Mouse (Mus musculus) liver, embryonic 18 days (tissue): ENCODE results near the gene Fam57a. TPM values are rescaled to one million over a fixed set of nuclear protein-coding genes. Genes with fewer than 3 reads are reported as not detected.

Experiments used
- polyA plus RNA-seq: library from polyadenylated mRNA; depleted of rRNA; stranded (reverse); fragments of >200 nt; gene quantifications from 2 replicates; pipeline ENCODE4 v1.2.3, GENCODE M21; 2012; rRNA removed

Fam57a gene
- 3.9 and 4.3 TPM in 2 replicates for polyA plus RNA-seq

GRCm38 (mm10) chr11:76179495-76180145 lies at the start of gene Fam57a, which contains the start of gene Vps53:
TSS of gene Fam57a (plus strand) at chr11:76179671.
TSS of gene Vps53 (minus strand) at chr11:76179647.

GRCm38 (mm10) chr11:76217390-76217800 lies 37.9 kb downstream of the Fam57a start, which contains the start of the genes Dbil5 and Gemin4:
TSS of gene Dbil5 (plus strand) at chr11:76217608.
TSS of gene Gemin4 (minus strand) at chr11:76217664.

GRCm38 (mm10) chr11:76242901-76243810 lies 63.7 kb downstream of the Fam57a start, which contains the start of the genes Mrm3 and Glod4:
TSS of gene Mrm3 (plus strand) at chr11:76243715.
TSS of gene Glod4 (minus strand) at chr11:76243725.

Other genes with a start within 250 kb of the Fam57a start
- gene Rph3al, start 241.2 kb upstream of the Fam57a start, polyA plus RNA-seq = 1.0 and 1.1 TPM in 2 replicates
- 0.03 TPM in 1 of 2 replicates, not detected in the other for gene 1700016K19Rik, start 179.8 kb upstream of the Fam57a start, polyA plus RNA-seq
- gene Rflnb, start 151.9 kb upstream of the Fam57a start, polyA plus RNA-seq = 4.6 and 5.9 TPM in 2 replicates
- gene Vps53, start within 50 bp of the Fam57a start, polyA plus RNA-seq = 11.3 and 12.2 TPM in 2 replicates
- gene Dbil5, start 37.9 kb downstream of the Fam57a start, polyA plus RNA-seq = 0.24 and 0.58 TPM in 2 replicates
- 3.9 and 4.7 TPM in 2 replicates for gene Gemin4, start 38.0 kb downstream of the Fam57a start, polyA plus RNA-seq
- gene Mrm3, start 64.0 kb downstream of the Fam57a start, polyA plus RNA-seq = 7.3 and 8.3 TPM in 2 replicates
- gene Glod4, start 64.1 kb downstream of the Fam57a start, polyA plus RNA-seq = 20.2 and 20.6 TPM in 2 replicates
- gene Nxn, start 219.5 kb downstream of the Fam57a start, polyA plus RNA-seq = 2.6 TPM in 2 replicates
- 8.6 and 9.3 TPM in 2 replicates for gene Timm22, start 227.3 kb downstream of the Fam57a start, polyA plus RNA-seq